Mouse (Mus musculus): ENCODE data around the gene Nid2. TPM values are rescaled to one million over a fixed set of nuclear protein-coding genes. Genes with fewer than 3 reads are reported as not detected.

Nid2 gene
- total and polyA plus RNA-seq, 3 experiments = not detected

DNA sequence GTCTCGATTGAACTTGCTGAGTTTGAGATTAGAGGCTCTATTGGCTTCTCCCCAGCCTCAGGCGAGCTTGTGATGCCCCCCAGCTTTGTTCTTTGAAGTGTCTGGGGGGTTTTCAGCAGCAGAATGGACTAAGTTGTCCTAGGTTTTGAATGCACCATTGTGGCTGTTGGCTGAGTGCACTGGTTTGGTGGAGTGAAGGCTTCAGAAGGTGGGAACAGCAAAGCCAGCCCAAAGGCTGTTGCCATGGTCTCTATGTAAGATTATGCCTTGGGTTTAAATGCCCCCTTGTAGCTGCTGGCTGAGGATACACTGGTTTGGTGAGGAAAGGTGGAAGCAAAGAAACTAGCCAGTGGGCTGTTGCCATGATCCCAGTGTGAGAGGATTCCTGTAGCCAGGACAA lies 49.4 kb downstream of the Nid2 start:
- no peaks in the 10 kb centered on the region for H3K79me2 ChIP-seq (ENCODE audit: control insufficient read depth, insufficient read depth, low read length, poor library complexity)
- H3K4me1 ChIP-seq (ENCODE audit: control insufficient read depth in 1 of 2, insufficient read depth in 2 of 2, low read length in 2 of 2) = no peaks in the 10 kb centered on the region
- no peak for DNase-seq (ENCODE audit: low read depth, low spot score)
- no peak overlapping the region for H3K9ac ChIP-seq (ENCODE audit: control insufficient read depth, low read depth, low read length, poor library complexity, severe bottlenecking)
- no peaks in the 10 kb centered on the region for H3K9me3 ChIP-seq (replicated peaks; ENCODE audit: insufficient read depth, low read length)
- no peak overlapping the region for H3K27ac ChIP-seq (ENCODE audit: control insufficient read depth, low read depth, low read length)
- no peak overlapping the region for H3K4me3 ChIP-seq (ENCODE audit: control insufficient read depth in 1 of 2, insufficient read depth in 1 of 2, low read depth in 2 of 2, low read length in 2 of 2)
- no peaks in the 10 kb centered on the region for H3K36me3 ChIP-seq (ENCODE audit: control insufficient read depth in 1 of 2, insufficient read depth in 2 of 2, low read length in 2 of 2)
- TF ChIP-seq ZNF384 (IDR thresholded peaks at IDR 0.05; ENCODE audit: low read depth, low read length) (no peak), POLR2A (IDR thresholded peaks at IDR 0.05; ENCODE audit: control insufficient read depth in 1 of 2, insufficient read depth in 1 of 2, low read depth in 1 of 2, low read length in 2 of 2, poor library complexity in 1 of 2) (no peak), MAFK (IDR thresholded peaks at IDR 0.05; ENCODE audit: borderline replicate concordance, low read depth, low read length) (no peak), MYB (IDR thresholded peaks at IDR 0.05; ENCODE audit: low read depth, low read length) (no peak), GATA1 (IDR thresholded peaks at IDR 0.05; ENCODE audit: low read depth, low read length) (no peak), BHLHE40 (IDR thresholded peaks at IDR 0.05; ENCODE audit: borderline replicate concordance, low read depth, low read length) (no peak), USF2 (IDR thresholded peaks at IDR 0.05; ENCODE audit: borderline replicate concordance in 1 of 2, insufficient read depth in 1 of 2, low read depth in 1 of 2, low read length in 2 of 2) (no peak), ZC3H11A (IDR thresholded peaks at IDR 0.05; ENCODE audit: low read depth, low read length) (no peak), RCOR1 (IDR thresholded peaks at IDR 0.05; ENCODE audit: low read depth, low read length) (no peak), JUND (IDR thresholded peaks at IDR 0.05; ENCODE audit: low read depth, low read length) (no peak), NRF1 (IDR thresholded peaks at IDR 0.05; ENCODE audit: insufficient read depth, low read depth, low read length, poor library complexity, severe bottlenecking) (no peak), MYC (IDR thresholded peaks at IDR 0.05; ENCODE audit: low read depth, low read length) (no peak)
- no peaks in the 10 kb centered on the region for H3K27me3 ChIP-seq (ENCODE audit: control insufficient read depth in 1 of 2, insufficient read depth in 2 of 2, low read length in 2 of 2)

DNA sequence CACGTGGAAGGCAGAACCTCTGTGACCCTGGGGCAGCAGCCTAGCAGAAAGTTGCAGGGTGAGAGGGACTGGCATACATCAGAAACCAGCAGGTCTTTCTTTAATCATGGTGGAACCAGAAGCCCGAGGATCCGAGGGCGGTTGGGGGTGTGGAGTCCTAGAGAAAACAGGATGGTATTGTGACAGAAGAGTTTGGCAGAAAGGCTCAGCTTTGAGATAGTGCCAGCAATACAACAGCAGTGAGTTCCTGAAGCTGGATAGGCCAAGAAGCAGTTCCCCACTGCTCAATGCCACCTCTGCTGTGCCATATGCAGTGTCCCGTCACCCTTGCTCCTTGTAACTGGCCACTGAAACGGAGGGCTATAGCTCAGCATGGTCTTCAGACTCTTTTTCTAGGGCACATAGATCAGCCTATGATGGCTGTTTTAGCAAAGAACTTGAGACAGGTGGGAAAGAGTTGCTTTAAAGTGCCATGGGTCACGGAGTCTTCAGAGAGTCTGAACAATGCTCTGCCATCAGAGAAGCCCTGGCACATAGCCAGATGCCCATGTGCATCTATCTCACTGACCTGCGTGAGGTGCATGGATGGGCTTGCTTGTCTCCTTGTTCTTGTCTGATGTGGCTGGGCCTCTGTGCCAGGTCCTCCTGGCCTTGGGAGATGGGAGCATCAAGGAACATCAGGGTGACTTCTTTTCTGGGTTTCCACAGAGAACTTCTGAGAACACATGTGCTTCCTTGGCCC lies 50.6 kb downstream of the Nid2 start:
- Histone ChIP-seq H3K9me3 (replicated peaks; ENCODE audit: insufficient read depth, low read length) (no peaks in the 10 kb centered on the region), H3K79me2 (ENCODE audit: control insufficient read depth, insufficient read depth, low read length, poor library complexity) (no peaks in the 10 kb centered on the region), H3K9ac (ENCODE audit: control insufficient read depth, low read depth, low read length, poor library complexity, severe bottlenecking) (no peak overlapping the region), H3K36me3 (ENCODE audit: control insufficient read depth in 1 of 2, insufficient read depth in 2 of 2, low read length in 2 of 2) (no peaks in the 10 kb centered on the region), H3K27ac (ENCODE audit: control insufficient read depth, low read depth, low read length) (no peak overlapping the region), H3K4me1 (ENCODE audit: control insufficient read depth in 1 of 2, insufficient read depth in 2 of 2, low read length in 2 of 2) (no peaks in the 10 kb centered on the region), H3K4me3 (ENCODE audit: control insufficient read depth in 1 of 2, insufficient read depth in 1 of 2, low read depth in 2 of 2, low read length in 2 of 2) (no peak overlapping the region), H3K27me3 (ENCODE audit: control insufficient read depth in 1 of 2, insufficient read depth in 2 of 2, low read length in 2 of 2) (no peaks in the 10 kb centered on the region)
- no peak for DNase-seq (ENCODE audit: low read depth, low spot score)
- TF ChIP-seq NRF1 (IDR thresholded peaks at IDR 0.05; ENCODE audit: insufficient read depth, low read depth, low read length, poor library complexity, severe bottlenecking) (no peak), CHD1 (IDR thresholded peaks at IDR 0.05; ENCODE audit: low read depth, low read length) (no peak), ZNF384 (IDR thresholded peaks at IDR 0.05; ENCODE audit: low read depth, low read length) (no peak), POLR2AphosphoS5 (IDR thresholded peaks at IDR 0.05; ENCODE audit: borderline replicate concordance, low read depth, low read length) (no peak), MYB (IDR thresholded peaks at IDR 0.05; ENCODE audit: low read depth, low read length) (no peak), SMC3 (IDR thresholded peaks at IDR 0.05; ENCODE audit: low read depth, low read length) (no peak), CHD2 (IDR thresholded peaks at IDR 0.05; ENCODE audit: low read length) (no peak), RCOR1 (IDR thresholded peaks at IDR 0.05; ENCODE audit: low read depth, low read length) (no peak), MAX (IDR thresholded peaks at IDR 0.05; ENCODE audit: low read length) (no peak), UBTF (IDR thresholded peaks at IDR 0.05; ENCODE audit: borderline replicate concordance, insufficient read depth, low read depth, low read length) (no peak), TBP (IDR thresholded peaks at IDR 0.05; ENCODE audit: low read depth, low read length) (no peak), HCFC1 (IDR thresholded peaks at IDR 0.05; ENCODE audit: low read depth, low read length) (no peak), TAL1 (IDR thresholded peaks at IDR 0.05; ENCODE audit: low read length) (no peak), MYC (IDR thresholded peaks at IDR 0.05; ENCODE audit: low read depth, low read length) (no peak), NELFE (IDR thresholded peaks at IDR 0.05; ENCODE audit: low read depth, low read length) (no peak)

All from MEL (cell line).